Comparison of ENCODE assay signal across 31 mouse cellular contexts in the genomic region with DNA sequence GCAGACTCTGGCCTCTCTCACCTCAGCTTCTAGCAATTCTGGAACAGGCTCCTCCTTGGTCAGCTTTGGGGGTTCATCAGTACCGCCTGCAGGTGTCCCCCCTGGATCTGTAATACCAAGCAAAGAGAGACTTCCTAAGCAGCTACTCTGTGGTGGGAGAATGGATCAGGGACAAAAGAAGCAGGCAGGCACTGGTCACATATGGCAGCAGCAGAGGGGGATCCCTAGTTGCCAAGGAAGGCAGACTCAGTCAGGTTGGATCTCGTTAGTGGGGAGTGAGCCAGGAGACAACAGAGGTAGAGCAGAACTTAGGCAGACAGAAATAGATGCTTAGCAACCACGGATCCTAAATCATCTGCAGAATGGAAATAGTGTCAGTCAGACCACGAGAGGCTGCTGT. TPM values are rescaled to one million over a fixed set of nuclear protein-coding genes. Genes with fewer than 3 reads are reported as not detected.
A peak's percentile ranks its signal among the peaks of the same experiment; 100 is the strongest.
DNase-seq lines count a peak whose midpoint lies in the region; ATAC-seq and TF ChIP-seq lines count a peak whose summit lies in the region.
"Had no signal": no experiment of that assay in that cellular context is flagged by ENCODE, and none has a peak within 500 bp of the region (broad histone marks: within the 10 kb centered on the region; RNA-seq: fewer than 3 reads in every experiment).

No protein-coding gene starts in this region.

- no peaks in the 10 kb centered on the region for H3K27me3 ChIP-seq in forebrain, embryonic 15.5 days
- H3K27me3 ChIP-seq in forebrain, embryonic 11.5 days (ENCODE audit: control insufficient read depth, insufficient read depth, low read length), result no peaks in the 10 kb centered on the region
- H3K27me3 ChIP-seq in kidney, postnatal 0 days (ENCODE audit: insufficient read depth, low read length), result no peaks in the 10 kb centered on the region
- H3K27me3 ChIP-seq in kidney, embryonic 15.5 days, result no peaks in the 10 kb centered on the region
- H3K27me3 ChIP-seq in embryonic facial prominence, embryonic 10.5 days (replicated peaks; ENCODE audit: low read depth, poor library complexity, severe bottlenecking), result no peaks in the 10 kb centered on the region
- H3K27me3 ChIP-seq: embryonic facial prominence, embryonic 12.5 days; lung, embryonic 15.5 days; neural tube, embryonic 12.5 days; Patski had no signal

- no peak for ATAC-seq in forebrain, embryonic 15.5 days (replicated peaks)
- ATAC-seq in forebrain, embryonic 11.5 days (replicated peaks; ENCODE audit: low FRiP score), result no peak
- no peak for ATAC-seq in kidney, postnatal 0 days (replicated peaks; ENCODE audit: low FRiP score, low read depth)
- ATAC-seq in kidney, embryonic 15.5 days (replicated peaks; ENCODE audit: low FRiP score), result no peak
- ATAC-seq: activated CD4-positive, CD25-positive, alpha-beta regulatory T cell, adult 4 months; CD4-positive, CD25-positive, alpha-beta regulatory T cell, adult 4 months; forebrain, embryonic 16.5 days; Patski had no signal

- no peaks in the 10 kb centered on the region for H3K9me3 ChIP-seq in forebrain, embryonic 15.5 days
- H3K9me3 ChIP-seq in forebrain, embryonic 11.5 days (ENCODE audit: control insufficient read depth, low read length), result no peaks in the 10 kb centered on the region
- no peaks in the 10 kb centered on the region for H3K9me3 ChIP-seq in kidney, postnatal 0 days (replicated peaks; ENCODE audit: low read length)
- H3K9me3 ChIP-seq in kidney, embryonic 15.5 days (replicated peaks), result no peaks in the 10 kb centered on the region
- H3K9me3 ChIP-seq in embryonic facial prominence, embryonic 10.5 days, result no peaks in the 10 kb centered on the region
- H3K9me3 ChIP-seq: embryonic facial prominence, embryonic 12.5 days; lung, embryonic 15.5 days; neural tube, embryonic 12.5 days had no signal

- H3K27ac ChIP-seq in forebrain, embryonic 15.5 days (replicated peaks), result peak overlapping the region; percentile 23; the same call in 1 of the 2 replicates
- H3K27ac ChIP-seq in forebrain, embryonic 11.5 days (ENCODE audit: low read depth, low read length), result no peak overlapping the region
- no peak overlapping the region for H3K27ac ChIP-seq in kidney, postnatal 0 days
- no peak overlapping the region for H3K27ac ChIP-seq in kidney, embryonic 15.5 days
- 0 out of 2 replicates have a peak overlapping the region, but pooled peaks have one; percentile 35 for H3K27ac ChIP-seq in embryonic facial prominence, embryonic 10.5 days (replicated peaks)
- H3K27ac ChIP-seq: embryonic facial prominence, embryonic 12.5 days; heart, adult 2 months; liver, embryonic 14.5 days; lung, embryonic 15.5 days; macrophage; neural tube, embryonic 12.5 days had no signal

- peaks cover 20% of the 10 kb centered on the region for H3K4me1 ChIP-seq in forebrain, embryonic 15.5 days
- peaks cover 10% of the 10 kb centered on the region; the same call in 1 of the 2 replicates for H3K4me1 ChIP-seq in forebrain, embryonic 11.5 days (replicated peaks; ENCODE audit: control insufficient read depth, insufficient read depth, low read length)
- peaks cover 9% of the 10 kb centered on the region; the same call in 1 of the 2 replicates for H3K4me1 ChIP-seq in kidney, postnatal 0 days (replicated peaks; ENCODE audit: insufficient read depth, low read length)
- peaks cover 35% of the 10 kb centered on the region for H3K4me1 ChIP-seq in kidney, embryonic 15.5 days
- peaks cover 51% of the 10 kb centered on the region for H3K4me1 ChIP-seq in embryonic facial prominence, embryonic 10.5 days

- H3K4me3 ChIP-seq in forebrain, embryonic 15.5 days, result no peak overlapping the region
- no peak overlapping the region for H3K4me3 ChIP-seq in forebrain, embryonic 11.5 days (ENCODE audit: low read depth, low read length)
- H3K4me3 ChIP-seq in kidney, postnatal 0 days (replicated peaks; ENCODE audit: low read depth, low read length), result no peak overlapping the region
- no peak overlapping the region for H3K4me3 ChIP-seq in kidney, embryonic 15.5 days (replicated peaks)
- H3K4me3 ChIP-seq in embryonic facial prominence, embryonic 10.5 days, result no peak overlapping the region
- H3K4me3 ChIP-seq: embryonic facial prominence, embryonic 12.5 days; erythroblast, embryonic 14.5 days; heart, adult 2 months; lung, embryonic 15.5 days; neural tube, embryonic 12.5 days had no signal

- no peak overlapping the region for H3K4me2 ChIP-seq in forebrain, embryonic 15.5 days (replicated peaks)
- H3K4me2 ChIP-seq in forebrain, embryonic 11.5 days (ENCODE audit: low read depth, low read length, severe bottlenecking), result no peak overlapping the region
- no peak overlapping the region for H3K4me2 ChIP-seq in kidney, postnatal 0 days (ENCODE audit: low read length)
- no peak overlapping the region for H3K4me2 ChIP-seq in kidney, embryonic 15.5 days
- H3K4me2 ChIP-seq: lung, embryonic 15.5 days; midbrain, embryonic 11.5 days; neural tube, embryonic 12.5 days had no signal

- 58% methylated on average over 4 of the region's 4 CpGs for WGBS in forebrain, embryonic 15.5 days
- WGBS in forebrain, embryonic 11.5 days, result 75% methylated on average over 4 of the region's 4 CpGs
- WGBS in kidney, postnatal 0 days, result 78% methylated on average over 4 of the region's 4 CpGs
- 71% methylated on average over 4 of the region's 4 CpGs for WGBS in kidney, embryonic 15.5 days
- WGBS in embryonic facial prominence, embryonic 10.5 days, result 83% methylated on average over 4 of the region's 4 CpGs

- peaks cover 12% of the 10 kb centered on the region; the same call in 1 of the 2 replicates for H3K36me3 ChIP-seq in forebrain, embryonic 15.5 days
- no peaks in the 10 kb centered on the region; the same call in 1 of the 2 replicates for H3K36me3 ChIP-seq in forebrain, embryonic 11.5 days (ENCODE audit: control insufficient read depth, insufficient read depth, low read length)
- H3K36me3 ChIP-seq in kidney, postnatal 0 days (ENCODE audit: insufficient read depth, low read length), result peaks cover 23% of the 10 kb centered on the region
- peaks cover 50% of the 10 kb centered on the region for H3K36me3 ChIP-seq in kidney, embryonic 15.5 days
- H3K36me3 ChIP-seq in embryonic facial prominence, embryonic 10.5 days (replicated peaks), result peaks cover 61% of the 10 kb centered on the region

- no peak for DNase-seq in forebrain, embryonic 11.5 days (ENCODE audit: low spot score)
- no peak for DNase-seq in kidney, postnatal 0 days (ENCODE audit: low spot score)
- DNase-seq in cerebellum, adult 8-10 months, result peak; percentile 73
- no peak for DNase-seq in embryonic facial prominence, embryonic 10.5 days (ENCODE audit: low spot score)
- no peak for DNase-seq in ovary, adult 18-20 months (ENCODE audit: low spot score)
- no peak for DNase-seq in gastrocnemius, postnatal 10 days
- DNase-seq: adrenal gland, postnatal 14 days; heart, adult 2 months; kidney, adult 8-10 months; spleen, adult 18-20 months; thymus, adult 18-20 months; thymus, postnatal 4 days had no signal

- no peak for TF ChIP-seq CTCF in kidney, postnatal 0 days (IDR thresholded peaks at IDR 0.05; ENCODE audit: low read depth)

- H3K9ac ChIP-seq in forebrain, embryonic 15.5 days (replicated peaks), result no peak overlapping the region
- H3K9ac ChIP-seq in forebrain, embryonic 11.5 days (ENCODE audit: low read length), result no peak overlapping the region
- peak overlapping the region; percentile 27; the same call in 1 of the 2 replicates for H3K9ac ChIP-seq in kidney, postnatal 0 days (ENCODE audit: low read depth, low read length)
- H3K9ac ChIP-seq in kidney, embryonic 15.5 days, result no peak overlapping the region
- H3K9ac ChIP-seq: liver, embryonic 14.5 days; lung, embryonic 15.5 days; neural tube, embryonic 12.5 days had no signal

RNA-seq across cellular contexts. Expression of gene Bcl7c, which starts 3.0 kb away (rescaled TPM):
- 43.1 and 47.9 TPM in 2 replicates for polyA plus RNA-seq in forebrain, embryonic 15.5 days (2015; fragmentation: Nextera tagmentation; extraction: Ambion mirVana)
- polyA plus RNA-seq in forebrain, embryonic 11.5 days (2014; fragmentation: Nextera tagmentation; extraction: Ambion mirVana), result 59.5 and 65.8 TPM in 2 replicates
- polyA plus RNA-seq in kidney, postnatal 0 days (2015; fragmentation: Nextera tagmentation; extraction: Ambion mirVana), result 56.1 and 70.9 TPM in 2 replicates
- 64.2 and 66.8 TPM in 2 replicates for polyA plus RNA-seq in kidney, embryonic 15.5 days (2015; fragmentation: Nextera tagmentation; extraction: Ambion mirVana)
- polyA plus RNA-seq in embryonic facial prominence, embryonic 10.5 days (2016; fragmentation: Nextera tagmentation; extraction: Ambion mirVana), result 60.2 and 70.0 TPM in 2 replicates
- total RNA-seq in gastrocnemius, postnatal 10 days (2021), result 10 to 100 TPM; 93.2 to 97.1 TPM

RNA-seq across cellular contexts. Expression of gene Ctf1, which starts 6.8 kb away (rescaled TPM):
- polyA plus RNA-seq in forebrain, embryonic 15.5 days (2015; fragmentation: Nextera tagmentation; extraction: Ambion mirVana), result 3.8 and 5.8 TPM in 2 replicates
- polyA plus RNA-seq in forebrain, embryonic 11.5 days (2014; fragmentation: Nextera tagmentation; extraction: Ambion mirVana), result 7.2 and 9.5 TPM in 2 replicates
- 14.5 and 15.9 TPM in 2 replicates for polyA plus RNA-seq in kidney, postnatal 0 days (2015; fragmentation: Nextera tagmentation; extraction: Ambion mirVana)
- 15.3 and 16.5 TPM in 2 replicates for polyA plus RNA-seq in kidney, embryonic 15.5 days (2015; fragmentation: Nextera tagmentation; extraction: Ambion mirVana)
- 9.4 and 10.7 TPM in 2 replicates for polyA plus RNA-seq in embryonic facial prominence, embryonic 10.5 days (2016; fragmentation: Nextera tagmentation; extraction: Ambion mirVana)
- 10 to 100 TPM in 1 of 2 experiments, 1 to 10 TPM in 1; 9.1 to 12.7 TPM for total RNA-seq in gastrocnemius, postnatal 10 days (2021)
- polyA plus RNA-seq: activated CD4-positive, CD25-positive, alpha-beta regulatory T cell, adult 4 months; CD4-positive, CD25-positive, alpha-beta regulatory T cell, adult 4 months; macrophage had no signal

RNA-seq across cellular contexts. Expression of gene Ctf2, which starts 26.3 kb away (rescaled TPM):
- polyA plus RNA-seq in forebrain, embryonic 15.5 days (2015; fragmentation: Nextera tagmentation; extraction: Ambion mirVana), result 0.10 and 0.19 TPM in 2 replicates
- 0.63 TPM in 1 of 2 replicates, not detected in the other for polyA plus RNA-seq in forebrain, embryonic 11.5 days (2014; fragmentation: Nextera tagmentation; extraction: Ambion mirVana)
- polyA plus RNA-seq in kidney, postnatal 0 days (2015; fragmentation: Nextera tagmentation; extraction: Ambion mirVana), result 0.08 TPM in 1 of 2 replicates, not detected in the other
- 0.31 and 0.33 TPM in 2 replicates for polyA plus RNA-seq in kidney, embryonic 15.5 days (2015; fragmentation: Nextera tagmentation; extraction: Ambion mirVana)
- polyA plus RNA-seq in embryonic facial prominence, embryonic 10.5 days (2016; fragmentation: Nextera tagmentation; extraction: Ambion mirVana), result 0.19 TPM in 2 replicates
- total RNA-seq in gastrocnemius, postnatal 10 days (2021), result not detected
- total RNA-seq: adrenal gland, postnatal 14 days; gastrocnemius, adult 18-20 months; heart, adult 2 months; hematopoietic stem cell, adult 5-6 weeks; layer of hippocampus, postnatal 10 days; left cerebral cortex, postnatal 10 days had no signal
- polyA plus RNA-seq: activated CD4-positive, CD25-positive, alpha-beta regulatory T cell, adult 4 months; CD4-positive, CD25-positive, alpha-beta regulatory T cell, adult 4 months; cortical plate, adult 2 months; heart, adult 2 months; large intestine, adult 2 months; macrophage had no signal

RNA-seq across cellular contexts. Expression of gene Fbxl19, which starts 38.6 kb away (rescaled TPM):
- polyA plus RNA-seq in forebrain, embryonic 15.5 days (2015; fragmentation: Nextera tagmentation; extraction: Ambion mirVana), result 9.4 and 10.5 TPM in 2 replicates
- 7.9 and 9.7 TPM in 2 replicates for polyA plus RNA-seq in forebrain, embryonic 11.5 days (2014; fragmentation: Nextera tagmentation; extraction: Ambion mirVana)
- 2.8 and 3.5 TPM in 2 replicates for polyA plus RNA-seq in kidney, postnatal 0 days (2015; fragmentation: Nextera tagmentation; extraction: Ambion mirVana)
- polyA plus RNA-seq in kidney, embryonic 15.5 days (2015; fragmentation: Nextera tagmentation; extraction: Ambion mirVana), result 5.6 and 6.8 TPM in 2 replicates
- 8.9 and 9.0 TPM in 2 replicates for polyA plus RNA-seq in embryonic facial prominence, embryonic 10.5 days (2016; fragmentation: Nextera tagmentation; extraction: Ambion mirVana)
- 1 to 10 TPM; 2.9 to 6.0 TPM for total RNA-seq in gastrocnemius, postnatal 10 days (2021)

Comparison
In these comparisons a context has a peak if more than half of its experiments do, and no peak if none do; other contexts are left out.
1. H3K27ac ChIP-seq: peak in forebrain, embryonic 15.5 days (single experiment) and embryonic facial prominence, embryonic 10.5 days (single experiment); none in forebrain, embryonic 11.5 days (single experiment), kidney, postnatal 0 days (single experiment) and kidney, embryonic 15.5 days (single experiment).